Mouse (Mus musculus): ENCODE measurements around the gene Fut9.

DNA sequence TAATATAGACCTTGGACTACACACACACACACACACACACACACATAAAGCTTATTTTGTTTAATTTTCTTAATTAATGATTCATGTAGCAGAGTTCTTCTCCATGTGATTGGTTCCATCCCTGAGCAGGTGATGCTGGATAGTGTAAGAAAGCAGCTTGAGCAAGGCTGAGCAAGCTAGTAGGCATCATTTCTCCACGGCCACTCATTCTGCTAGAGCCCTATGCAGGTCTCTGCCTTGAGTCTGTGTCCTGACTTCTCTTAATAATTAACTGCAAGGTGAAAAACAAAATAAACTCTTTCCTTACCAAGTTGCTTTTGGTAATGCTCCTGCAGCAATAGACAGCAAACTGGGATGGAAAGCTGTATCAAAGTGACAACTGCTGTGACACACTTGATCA lies 152.5 kb downstream of the Fut9 start:
- TF ChIP-seq NANOG (IDR thresholded peaks at IDR 0.05; ENCODE audit: borderline replicate concordance, low read length): no peak
- no peak for TF ChIP-seq CTCF (conservative IDR thresholded peaks at IDR 0.05; ENCODE audit: low read length)
